Mouse (Mus musculus): ENCODE data around the gene Aldh4a1.

GRCm38 (mm10) chr4:139617001-139617364 is 5.7 kb upstream of the Aldh4a1 start:
- TF ChIP-seq CTCF (IDR thresholded peaks at IDR 0.05; ENCODE audit: extremely low read depth, insufficient read depth, low read length) = no peak
- no peak for TF ChIP-seq POLR2A (IDR thresholded peaks at IDR 0.05; ENCODE audit: extremely low read depth, insufficient read depth, low read length)
